9 mouse cellular contexts compared by ENCODE assay signal in the genomic region with DNA sequence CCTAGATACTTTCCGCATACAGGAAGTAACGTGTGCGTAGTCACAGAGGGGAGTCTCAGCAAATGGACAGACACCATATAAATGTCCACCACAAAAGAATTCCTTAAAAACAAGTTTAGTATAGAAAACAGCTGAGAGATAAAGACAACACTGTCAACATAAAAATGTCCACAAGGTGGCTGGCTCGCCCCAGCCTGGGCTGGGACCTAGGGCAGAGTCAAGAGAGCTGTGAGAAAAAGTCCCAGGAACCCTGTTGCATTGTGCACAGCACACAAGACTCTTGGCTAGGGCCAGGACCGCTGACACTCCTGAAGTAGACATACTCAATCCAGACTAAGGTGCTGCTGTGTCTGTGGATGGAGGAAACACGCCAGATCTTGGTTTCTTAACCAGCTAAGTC. TPM values are rescaled to one million over a fixed set of nuclear protein-coding genes. Genes with fewer than 3 reads are reported as not detected.
DNase-seq lines count a peak whose midpoint lies in the region; ATAC-seq and TF ChIP-seq lines count a peak whose summit lies in the region.
"Had no signal": no experiment of that assay in that cellular context is flagged by ENCODE, and none has a peak within 500 bp of the region (broad histone marks: within the 10 kb centered on the region; RNA-seq: fewer than 3 reads in every experiment).

No protein-coding gene starts in this region.

- no peak overlapping the region for H3K4me2 ChIP-seq in forebrain, embryonic 12.5 days
- H3K4me2 ChIP-seq in kidney, embryonic 16.5 days (replicated peaks; ENCODE audit: low read depth, low read length): no peak overlapping the region
- H3K4me2 ChIP-seq in midbrain, embryonic 16.5 days (ENCODE audit: low read length): no peak overlapping the region

- no peaks in the 10 kb centered on the region for H3K4me1 ChIP-seq in heart, adult 2 months (ENCODE audit: control insufficient read depth, insufficient read depth, low read length)
- no peaks in the 10 kb centered on the region for H3K4me1 ChIP-seq in forebrain, embryonic 12.5 days
- peaks cover 7% of the 10 kb centered on the region; the same call in 1 of the 2 replicates for H3K4me1 ChIP-seq in kidney, embryonic 16.5 days (ENCODE audit: insufficient read depth, low read length)
- no peaks in the 10 kb centered on the region for H3K4me1 ChIP-seq in midbrain, embryonic 16.5 days (ENCODE audit: control insufficient read depth, insufficient read depth, low read length)
- no peaks in the 10 kb centered on the region for H3K4me1 ChIP-seq in heart, embryonic 10.5 days

- H3K36me3 ChIP-seq in heart, adult 2 months (ENCODE audit: control insufficient read depth, insufficient read depth, low read length): no peaks in the 10 kb centered on the region
- H3K36me3 ChIP-seq in forebrain, embryonic 12.5 days (replicated peaks): peaks cover 7% of the 10 kb centered on the region
- H3K36me3 ChIP-seq in kidney, embryonic 16.5 days (ENCODE audit: insufficient read depth, low read length): no peaks in the 10 kb centered on the region
- no peaks in the 10 kb centered on the region for H3K36me3 ChIP-seq in midbrain, embryonic 16.5 days (ENCODE audit: control insufficient read depth, insufficient read depth, low read length)
- H3K36me3 ChIP-seq in heart, embryonic 10.5 days: 0 out of 2 replicates have a peak, but pooled peaks cover 4% of the 10 kb centered on the region

- no peak for DNase-seq in heart, adult 2 months
- no peak for DNase-seq in heart, adult 18-20 months
- peak; percentile 61 for DNase-seq in ES-CJ7 (ENCODE audit: low read depth, low spot score)
- DNase-seq in T-cell, adult 2 months (ENCODE audit: low spot score): no peak
- DNase-seq in heart, embryonic 10.5 days (ENCODE audit: low spot score): no peak

- intact Hi-C loops in heart, adult 2 months (cut with DNase I): no loop called here

- no peak for TF ChIP-seq EP300 in heart, adult 2 months (IDR thresholded peaks at IDR 0.05; ENCODE audit: insufficient read depth, low read depth, low read length)

- H3K27me3 ChIP-seq in heart, adult 2 months (ENCODE audit: control insufficient read depth, insufficient read depth, low read length): no peaks in the 10 kb centered on the region
- no peaks in the 10 kb centered on the region for H3K27me3 ChIP-seq in forebrain, embryonic 12.5 days
- H3K27me3 ChIP-seq in kidney, embryonic 16.5 days (ENCODE audit: insufficient read depth, low read length): no peaks in the 10 kb centered on the region
- no peaks in the 10 kb centered on the region for H3K27me3 ChIP-seq in midbrain, embryonic 16.5 days (ENCODE audit: control insufficient read depth, insufficient read depth, low read depth, low read length)
- H3K27me3 ChIP-seq in heart, embryonic 10.5 days (ENCODE audit: insufficient read depth, poor library complexity, severe bottlenecking): no peaks in the 10 kb centered on the region

- H3K9ac ChIP-seq in heart, adult 2 months (ENCODE audit: low read depth, low read length): no peak overlapping the region
- no peak overlapping the region for H3K9ac ChIP-seq in forebrain, embryonic 12.5 days
- no peak overlapping the region for H3K9ac ChIP-seq in kidney, embryonic 16.5 days (replicated peaks; ENCODE audit: low read length)
- no peak overlapping the region for H3K9ac ChIP-seq in midbrain, embryonic 16.5 days (ENCODE audit: low read depth, low read length)

- no peaks in the 10 kb centered on the region for H3K79me2 ChIP-seq in heart, adult 2 months (replicated peaks; ENCODE audit: control insufficient read depth, insufficient read depth, low read length)

- no peak overlapping the region for H3K27ac ChIP-seq in heart, adult 2 months
- H3K27ac ChIP-seq in forebrain, embryonic 12.5 days: no peak overlapping the region
- H3K27ac ChIP-seq in kidney, embryonic 16.5 days (ENCODE audit: low read length): no peak overlapping the region
- no peak overlapping the region for H3K27ac ChIP-seq in midbrain, embryonic 16.5 days (ENCODE audit: low read length)
- no peak overlapping the region for H3K27ac ChIP-seq in heart, embryonic 10.5 days

- no peak for TF ChIP-seq POLR2A in heart, adult 2 months (IDR thresholded peaks at IDR 0.05; ENCODE audit: insufficient read depth, low read depth, low read length)

- peak; percentile 54 for TF ChIP-seq CTCF in heart, adult 2 months (IDR thresholded peaks at IDR 0.05)

- H3K4me3 ChIP-seq in heart, adult 2 months: no peak overlapping the region
- H3K4me3 ChIP-seq in forebrain, embryonic 12.5 days (replicated peaks): no peak overlapping the region
- H3K4me3 ChIP-seq in kidney, embryonic 16.5 days (ENCODE audit: low read length): no peak overlapping the region
- H3K4me3 ChIP-seq in midbrain, embryonic 16.5 days (ENCODE audit: low read depth, low read length): no peak overlapping the region
- no peak overlapping the region for H3K4me3 ChIP-seq in heart, embryonic 10.5 days

- no peaks in the 10 kb centered on the region for H3K9me3 ChIP-seq in forebrain, embryonic 12.5 days
- no peaks in the 10 kb centered on the region for H3K9me3 ChIP-seq in kidney, embryonic 16.5 days (ENCODE audit: low read length)
- no peaks in the 10 kb centered on the region for H3K9me3 ChIP-seq in midbrain, embryonic 16.5 days (replicated peaks; ENCODE audit: control insufficient read depth, low read length, poor library complexity, severe bottlenecking)
- H3K9me3 ChIP-seq in heart, embryonic 10.5 days: no peaks in the 10 kb centered on the region

- WGBS in heart, adult 2 months: 85% methylated on average over 6 of the region's 6 CpGs
- 82% methylated on average over 6 of the region's 6 CpGs for WGBS in forebrain, embryonic 12.5 days
- 67% methylated on average over 6 of the region's 6 CpGs for WGBS in kidney, embryonic 16.5 days
- WGBS in midbrain, embryonic 16.5 days: 80% methylated on average over 6 of the region's 6 CpGs
- 80% methylated on average over 6 of the region's 6 CpGs for WGBS in heart, embryonic 10.5 days

- peak; percentile 40; the same call in 1 of the 2 replicates for ATAC-seq in forebrain, embryonic 12.5 days (ENCODE audit: low FRiP score)
- ATAC-seq in kidney, embryonic 16.5 days (ENCODE audit: low FRiP score, low TSS enrichment): peak; percentile 76; the same call in 1 of the 2 replicates
- ATAC-seq in midbrain, embryonic 16.5 days: peak; percentile 76; the same call in 1 of the 2 replicates

RNA-seq across cellular contexts. Expression of a gene that starts 49.6 kb away (rescaled TPM):
- total RNA-seq in heart, adult 2 months (2021): not detected
- polyA plus RNA-seq in heart, adult 2 months (2012; rRNA removed): 0.90 TPM in 1 of 2 replicates, not detected in the other
- not detected for total RNA-seq in heart, adult 18-20 months (2021)
- 1.7 and 2.2 TPM in 2 replicates for polyA plus RNA-seq in forebrain, embryonic 12.5 days (2016; fragmentation: Nextera tagmentation; extraction: Ambion mirVana)
- polyA plus RNA-seq in kidney, embryonic 16.5 days (2015; fragmentation: Nextera tagmentation; extraction: Ambion mirVana): 6.3 and 8.4 TPM in 2 replicates
- polyA plus RNA-seq in midbrain, embryonic 16.5 days (2015; fragmentation: Nextera tagmentation; extraction: Ambion mirVana): 0.88 and 0.97 TPM in 2 replicates
- polyA plus RNA-seq in heart, embryonic 10.5 days (2016; fragmentation: Nextera tagmentation; extraction: Ambion mirVana): 0.09 and 0.28 TPM in 2 replicates
- total RNA-seq: layer of hippocampus, postnatal 25 days had no signal
